Mouse (Mus musculus): ENCODE measurements around the gene Luc7l.

Gene Luc7l

DNA sequence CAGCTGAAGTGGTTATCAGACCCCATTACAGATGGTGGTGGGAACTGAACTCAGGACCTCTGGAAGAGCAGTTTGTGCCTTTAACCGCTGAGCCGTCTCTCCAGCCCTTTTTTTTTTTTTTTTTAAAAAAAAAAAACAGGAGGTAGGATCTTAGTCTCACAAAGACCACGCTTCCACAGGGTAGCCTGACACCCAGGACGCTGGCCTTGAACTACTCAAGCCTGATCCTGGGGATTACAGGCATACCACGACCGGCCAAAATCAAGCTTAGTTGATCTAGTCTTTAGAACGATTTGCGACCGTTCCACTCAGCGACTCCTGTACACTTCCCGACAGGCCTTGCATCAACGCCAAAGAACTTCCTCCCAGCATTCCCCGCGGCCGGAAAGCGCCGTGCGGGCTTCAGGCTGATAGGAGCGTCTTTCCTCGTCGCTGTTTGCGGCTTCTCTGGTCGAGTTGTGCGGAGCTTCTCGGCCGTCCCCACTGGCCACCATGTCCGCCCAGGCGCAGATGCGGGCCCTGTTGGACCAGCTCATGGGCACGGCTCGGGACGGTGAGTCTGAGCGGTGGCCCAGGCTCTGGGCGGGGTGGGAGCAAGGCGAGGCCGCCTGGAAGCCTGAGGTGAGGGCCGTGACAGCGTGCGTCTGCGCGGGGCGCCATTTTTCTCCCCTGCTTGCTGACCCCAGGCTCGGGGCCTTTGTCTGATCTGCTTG lies at the start of gene Luc7l:
TSS of gene Luc7l (plus strand) at position 358 of the 713 bp plus-strand sequence.
- DNase-seq = peak; percentile 94 to 96

DNA sequence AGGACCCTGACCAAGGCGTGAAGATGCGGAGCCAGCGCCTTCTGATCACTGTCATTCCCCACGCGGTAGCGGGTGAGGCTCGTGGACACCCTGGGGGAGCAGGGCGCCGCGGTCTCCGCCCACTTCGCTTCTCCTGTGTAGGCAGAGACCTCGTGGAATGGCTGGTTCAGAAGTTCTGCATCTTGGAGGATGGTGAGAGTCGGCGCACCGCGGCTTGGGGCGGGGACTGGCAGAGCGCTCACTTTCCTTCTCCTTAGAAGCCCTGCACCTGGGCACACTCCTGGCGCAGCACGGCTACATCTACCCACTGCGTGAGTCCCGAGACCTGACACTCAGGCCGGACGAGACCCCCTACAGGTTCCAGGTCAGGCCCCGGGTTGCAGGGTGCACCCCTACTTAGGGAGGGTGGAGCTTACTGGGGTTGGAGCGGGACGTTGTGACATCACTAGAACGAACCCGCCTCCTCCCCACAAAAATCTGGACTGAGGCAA lies 49.3 kb upstream of the Luc7l start:
- peak; percentile 36 to 42 for DNase-seq

DNA sequence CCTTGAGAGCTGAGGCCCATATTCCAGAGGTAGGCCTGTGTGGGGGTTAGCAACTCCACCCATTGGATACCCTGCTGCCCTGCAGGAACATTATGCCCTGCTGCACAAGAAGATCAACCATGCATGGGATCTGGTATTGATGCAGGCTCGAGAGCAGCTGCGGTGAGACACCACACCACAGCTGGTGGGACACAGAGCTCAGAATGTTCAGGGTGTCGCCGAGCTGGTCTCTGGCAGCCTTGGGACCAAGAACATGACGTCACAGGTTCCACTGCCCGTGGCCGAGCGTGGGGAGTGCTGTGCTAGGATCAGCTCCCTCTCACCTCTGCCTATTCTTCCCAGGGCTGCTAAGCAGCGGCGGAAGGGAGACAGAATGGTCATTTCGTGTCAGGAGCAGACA lies 47.9 kb upstream of the Luc7l start:
- DNase-seq = no peak

DNA sequence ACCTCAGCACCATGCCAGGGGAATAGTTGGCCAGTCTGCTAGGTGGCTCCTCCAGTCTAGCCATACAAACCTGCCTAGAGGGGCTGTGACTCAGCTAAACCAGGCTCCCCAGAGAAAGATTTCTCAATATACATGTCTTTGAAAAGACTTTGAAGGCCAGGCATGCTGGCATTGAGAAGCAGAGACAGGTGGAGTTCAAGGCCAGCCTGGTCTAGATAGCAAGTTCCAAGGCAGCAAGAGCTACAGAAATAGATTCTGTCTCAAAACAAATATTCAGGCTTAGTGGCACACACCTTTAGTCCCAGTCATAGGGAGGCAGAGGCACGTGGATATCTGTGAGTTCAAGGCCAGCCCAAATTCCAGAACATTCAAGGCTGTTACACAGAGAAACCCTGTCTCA lies 46.3 kb upstream of the Luc7l start:
- no peak for DNase-seq

DNA sequence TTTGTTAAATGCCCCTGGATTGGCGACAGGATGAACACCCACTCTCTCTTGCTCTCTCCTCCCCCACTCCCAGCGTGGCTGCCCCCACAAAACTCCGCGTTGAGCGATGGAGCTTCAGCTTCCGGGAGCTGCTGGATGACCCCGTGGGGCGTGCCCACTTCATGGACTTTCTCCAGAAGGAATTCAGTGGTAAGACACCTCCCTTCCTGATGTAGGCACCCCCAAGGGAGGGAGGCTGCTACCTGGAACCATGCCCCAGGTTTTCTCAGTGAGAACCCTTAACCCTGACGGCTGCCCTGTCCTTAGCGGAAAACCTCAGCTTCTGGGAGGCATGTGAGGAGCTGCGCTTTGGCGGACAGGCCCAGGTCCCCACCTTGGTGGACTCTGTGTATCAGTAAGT lies 45.0 kb upstream of the Luc7l start, which contains the start of gene Arhgdig:
TSS of gene Arhgdig (minus strand) at position 101 of the 400 bp plus-strand sequence.
- DNase-seq = no peak

DNA sequence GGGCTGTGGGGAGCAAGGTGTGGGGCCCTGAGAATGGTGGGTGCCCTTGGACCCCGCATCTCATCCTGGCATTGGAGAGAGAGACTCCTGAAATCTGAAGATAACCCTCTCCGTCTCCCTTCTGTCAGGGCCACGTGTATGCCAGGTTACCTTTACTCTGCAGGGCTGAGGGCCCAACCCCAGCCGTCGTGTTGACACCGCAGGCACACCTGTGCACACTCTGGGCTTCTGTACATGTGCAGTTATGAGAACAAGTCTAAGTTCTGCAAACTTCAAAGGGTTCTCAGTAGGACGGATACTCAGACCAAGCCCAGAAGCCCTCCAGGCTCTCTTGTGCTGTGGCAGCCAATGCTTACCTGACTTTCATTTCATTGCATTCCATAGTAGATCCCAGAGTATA lies 40.5 kb upstream of the Luc7l start:
- DNase-seq = no peak

DNA sequence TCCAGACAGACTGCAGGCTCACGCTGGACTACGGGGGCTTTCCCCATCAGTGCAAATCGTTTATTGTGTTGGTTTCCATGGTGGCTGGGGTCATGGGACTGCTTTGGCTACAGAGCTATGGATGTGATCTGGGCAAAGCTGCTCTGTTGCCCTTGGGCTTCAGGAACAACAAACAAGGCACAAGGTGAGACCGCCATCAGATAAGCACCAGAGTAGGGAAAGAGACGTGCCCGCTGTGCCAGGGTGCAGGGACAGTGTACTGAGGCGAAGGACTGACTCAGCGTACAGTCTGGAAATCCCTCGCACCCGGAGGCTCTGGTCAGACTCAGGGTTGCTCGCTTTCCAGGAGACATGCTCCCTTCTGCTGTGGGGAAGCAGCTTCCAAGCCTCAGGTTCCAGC lies 40.0 kb upstream of the Luc7l start:
- no peak for DNase-seq

DNA sequence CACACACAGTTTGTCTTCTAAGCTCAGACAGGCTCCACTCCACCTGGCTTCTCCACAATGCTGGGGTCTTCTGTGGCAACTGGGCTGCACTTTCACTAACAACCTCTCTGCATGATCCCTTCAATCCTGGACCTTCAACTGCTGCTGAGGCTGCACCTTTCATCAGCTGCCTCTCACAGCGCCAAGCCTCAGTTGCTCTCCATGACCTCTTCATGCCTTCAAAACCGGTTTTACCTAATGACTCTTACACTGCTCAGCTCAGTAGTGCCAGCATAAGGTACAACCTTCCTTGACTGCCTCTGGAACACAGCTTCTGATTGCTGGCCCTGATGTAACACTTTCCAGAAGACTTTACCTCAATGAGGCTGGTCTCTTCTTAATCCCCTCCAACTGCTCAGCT lies 31.2 kb upstream of the Luc7l start:
- DNase-seq = no peak

DNA sequence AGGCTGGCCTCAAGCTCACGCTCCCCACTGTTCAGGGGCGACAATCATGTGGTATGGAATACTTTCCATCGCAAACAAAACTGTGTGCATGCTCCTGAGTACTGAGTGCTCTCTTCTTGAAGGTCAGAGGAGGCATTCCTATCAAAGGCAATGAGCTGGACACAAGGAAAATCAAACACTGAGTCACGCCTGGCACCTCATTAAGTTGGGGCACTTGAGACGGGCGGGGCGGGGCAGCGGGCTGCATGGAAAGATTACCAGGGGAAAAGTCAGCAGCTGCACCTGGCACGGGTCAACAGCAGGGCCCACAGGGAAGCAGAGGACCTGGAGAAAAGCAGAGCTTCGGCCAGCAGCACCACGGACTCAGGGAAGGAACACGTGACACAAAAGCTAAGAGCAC lies 27.5 kb upstream of the Luc7l start:
- DNase-seq = no peak

DNA sequence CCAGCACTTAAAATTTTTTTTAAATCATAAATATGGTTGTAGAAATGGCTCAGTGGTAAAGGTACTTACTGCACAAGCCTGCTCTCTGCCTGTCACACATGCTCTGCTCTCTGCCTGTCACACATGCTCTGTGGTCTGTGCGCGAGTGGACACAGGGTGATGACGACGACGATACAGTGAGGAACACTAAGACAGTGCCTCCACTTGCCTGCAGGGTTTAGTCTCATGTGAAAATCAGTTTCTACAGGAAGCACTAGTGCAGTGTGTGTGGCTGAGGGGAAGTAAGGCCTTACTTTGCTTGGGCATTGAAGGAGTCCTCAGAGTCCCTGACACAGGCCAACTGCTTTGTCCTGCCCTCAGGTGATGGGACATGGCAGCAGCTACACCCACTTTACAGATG lies 22.9 kb upstream of the Luc7l start:
- DNase-seq = no peak

DNA sequence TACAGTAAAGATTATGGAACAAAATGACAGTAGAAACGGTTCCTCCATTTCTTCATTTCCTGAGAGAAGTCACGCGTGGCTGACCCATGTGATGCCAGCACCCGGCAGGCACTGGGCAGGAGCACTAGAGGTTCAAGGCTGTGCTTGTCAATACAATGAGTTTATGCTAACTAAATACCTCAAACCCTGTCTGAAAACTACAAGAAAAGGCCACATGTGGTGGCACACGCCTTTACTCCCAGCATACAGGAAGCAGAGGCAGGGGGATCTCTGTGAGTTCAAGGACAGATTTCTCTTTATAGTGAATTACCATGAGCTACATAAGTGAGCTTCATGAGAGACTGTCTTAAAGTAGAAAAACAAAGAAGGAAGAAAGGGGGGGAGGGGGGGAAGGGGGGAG lies 21.5 kb upstream of the Luc7l start:
- no peak for DNase-seq

DNA sequence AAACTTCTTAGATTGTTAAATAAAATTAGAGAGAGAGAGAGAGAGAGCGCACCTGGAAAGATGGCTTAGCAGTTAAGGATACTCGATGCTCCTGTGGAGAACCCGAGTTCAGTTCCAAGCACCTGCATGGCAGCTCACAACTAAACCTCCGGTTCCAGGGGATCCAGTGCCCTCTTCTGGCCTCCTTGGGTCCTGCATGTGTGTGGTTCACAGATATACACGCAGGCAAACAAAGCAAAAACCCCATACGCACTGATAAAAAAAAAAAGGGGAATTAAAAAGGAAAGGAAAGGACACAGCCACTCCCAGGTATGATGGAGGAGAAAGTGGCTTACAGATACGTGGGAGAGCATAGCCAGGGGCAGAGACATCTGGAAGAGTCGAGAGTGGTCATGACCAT lies 19.8 kb upstream of the Luc7l start:
- peak in 1 of 2 experiments; percentile 23 for DNase-seq

DNA sequence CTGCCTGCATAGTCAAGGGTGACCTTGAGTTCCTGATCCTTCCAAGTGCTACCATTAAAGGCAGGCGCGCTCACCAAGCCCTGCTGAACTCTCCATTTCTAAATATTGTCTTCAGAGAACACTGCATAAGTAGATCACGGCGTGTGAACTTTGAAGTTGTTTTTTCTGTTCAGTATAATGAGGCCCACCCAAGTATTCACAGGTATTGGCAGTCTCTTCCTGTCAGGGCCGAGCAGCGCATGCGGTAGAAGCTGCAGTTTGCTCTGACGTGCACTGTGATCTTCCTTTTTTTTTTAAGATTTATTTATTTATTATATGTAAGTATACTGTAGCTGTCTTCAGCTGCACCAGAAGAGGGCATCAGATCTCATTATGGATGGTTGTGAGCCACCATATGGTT lies 18.3 kb upstream of the Luc7l start:
- no peak for DNase-seq

DNA sequence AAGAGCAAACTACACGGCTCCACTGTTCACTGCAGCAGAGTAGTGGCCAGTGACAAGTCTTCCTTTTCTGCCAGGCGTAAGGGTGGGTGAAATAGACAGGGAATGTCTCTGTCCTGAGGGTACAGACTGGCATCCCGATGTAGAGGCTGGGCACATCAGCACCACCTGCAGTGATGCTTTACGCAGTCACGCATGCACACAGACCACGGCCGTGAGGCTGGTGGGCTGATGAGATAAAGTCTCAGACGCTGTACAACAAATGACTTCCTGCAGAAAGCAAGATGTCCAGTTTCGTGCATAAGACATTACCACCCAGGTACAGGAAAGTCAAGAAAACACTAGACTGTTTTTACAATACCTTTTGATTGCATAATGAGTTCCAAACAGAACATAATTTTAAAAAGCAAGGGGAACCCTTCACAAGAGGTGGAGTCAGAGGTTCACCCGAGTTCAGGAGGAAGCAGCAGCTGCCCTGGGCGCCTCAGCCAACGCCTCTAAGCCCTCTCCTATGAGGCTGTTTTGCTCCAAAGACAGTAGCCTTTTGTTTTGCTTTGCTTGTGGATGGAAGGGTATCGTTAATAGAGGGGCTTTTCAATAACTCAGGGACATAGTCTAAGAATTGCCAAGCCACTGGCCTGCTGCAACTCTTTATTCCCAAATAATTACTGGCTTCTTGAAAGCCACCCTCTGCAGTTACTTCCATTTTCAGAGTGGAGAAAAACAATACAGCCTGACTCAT lies 17.4 kb upstream of the Luc7l start:
- no peak for DNase-seq

DNA sequence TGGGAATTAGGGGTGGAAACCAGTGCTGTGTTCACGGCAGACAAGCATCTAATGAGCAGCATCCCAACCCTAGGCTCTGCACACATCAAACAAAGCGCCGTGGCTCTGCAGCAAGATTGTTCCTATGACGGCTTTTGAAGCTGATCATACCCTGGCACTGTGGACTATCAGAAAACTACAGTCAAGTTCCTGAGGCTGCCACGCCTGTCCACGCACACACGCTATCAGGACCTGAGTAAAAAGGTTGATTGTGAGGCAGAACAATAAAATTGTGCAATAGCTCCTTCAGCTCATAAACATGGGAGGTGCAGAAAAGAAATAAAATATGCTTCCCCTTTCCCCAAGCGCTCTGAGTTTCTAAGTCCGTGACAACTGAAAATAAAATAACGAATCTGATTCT lies 15.0 kb upstream of the Luc7l start:
- no peak for DNase-seq

DNA sequence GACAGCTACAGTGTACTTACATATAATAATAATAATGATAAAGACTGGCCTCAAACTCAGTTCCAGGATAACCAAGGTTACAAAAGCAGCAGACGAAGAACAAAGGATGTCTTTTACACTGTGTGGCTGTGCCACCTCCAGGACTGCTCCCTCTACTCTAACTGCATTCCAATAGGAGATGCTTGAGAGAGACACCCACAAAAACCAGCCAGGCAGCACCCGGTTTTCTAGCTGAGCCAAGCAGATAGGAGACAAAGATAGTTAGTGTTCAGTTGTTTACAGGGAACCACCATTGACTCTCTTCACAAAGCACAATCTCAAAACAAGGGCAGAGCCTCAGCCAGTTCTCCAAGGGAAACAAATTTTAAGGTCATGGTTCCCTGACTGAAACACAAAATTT lies 13.1 kb upstream of the Luc7l start:
- no peak for DNase-seq

DNA sequence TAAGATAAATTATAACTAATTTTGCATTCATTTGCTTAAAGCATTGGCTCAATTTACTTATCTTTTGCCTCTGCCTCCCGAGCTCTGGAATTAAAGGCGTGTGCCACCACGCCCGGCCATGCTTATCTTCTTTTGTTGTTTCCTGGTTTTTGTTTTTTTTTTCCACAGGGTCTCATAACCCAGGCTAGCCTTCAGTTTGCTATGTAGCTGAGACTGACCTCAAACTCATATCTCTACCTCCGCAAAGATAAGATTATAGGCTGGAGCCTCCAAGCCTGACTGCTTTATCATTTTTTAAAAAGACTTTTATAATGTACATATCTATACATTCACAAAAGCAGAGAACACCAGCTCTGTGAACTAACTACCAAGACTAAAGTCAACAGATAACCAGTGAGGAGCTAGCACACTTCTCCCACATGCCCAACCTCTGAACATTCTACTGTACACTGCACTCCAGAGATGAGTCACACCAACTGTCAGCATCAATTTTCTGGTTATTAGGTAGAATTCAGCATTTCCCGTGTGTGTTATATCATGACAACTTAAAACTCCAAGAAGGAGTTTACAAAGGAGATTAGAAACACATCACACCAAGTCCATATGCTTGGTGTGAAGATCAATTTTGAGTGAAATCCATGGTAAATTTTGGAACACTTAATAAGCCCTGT lies 12.4 kb upstream of the Luc7l start:
- DNase-seq = no peak

DNA sequence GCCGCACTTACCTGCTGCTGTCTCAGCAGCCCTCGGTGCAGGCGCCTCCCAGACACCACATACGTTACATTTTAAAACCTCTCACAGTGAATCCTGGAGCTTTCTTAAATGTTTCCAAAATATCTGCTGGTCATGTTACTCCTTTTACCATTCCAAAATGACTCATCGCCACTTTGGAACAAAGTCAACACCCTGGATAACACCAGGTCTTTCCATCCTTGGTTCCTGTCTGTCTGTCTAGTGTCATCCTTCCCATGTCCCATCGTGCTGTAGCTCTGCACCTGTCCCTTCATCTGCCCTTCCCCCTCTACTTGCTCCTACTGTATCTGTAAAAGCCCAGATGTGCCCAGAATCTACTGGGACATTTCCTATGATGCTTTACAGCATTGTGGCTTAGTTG lies 11.7 kb upstream of the Luc7l start:
- DNase-seq = no peak

DNA sequence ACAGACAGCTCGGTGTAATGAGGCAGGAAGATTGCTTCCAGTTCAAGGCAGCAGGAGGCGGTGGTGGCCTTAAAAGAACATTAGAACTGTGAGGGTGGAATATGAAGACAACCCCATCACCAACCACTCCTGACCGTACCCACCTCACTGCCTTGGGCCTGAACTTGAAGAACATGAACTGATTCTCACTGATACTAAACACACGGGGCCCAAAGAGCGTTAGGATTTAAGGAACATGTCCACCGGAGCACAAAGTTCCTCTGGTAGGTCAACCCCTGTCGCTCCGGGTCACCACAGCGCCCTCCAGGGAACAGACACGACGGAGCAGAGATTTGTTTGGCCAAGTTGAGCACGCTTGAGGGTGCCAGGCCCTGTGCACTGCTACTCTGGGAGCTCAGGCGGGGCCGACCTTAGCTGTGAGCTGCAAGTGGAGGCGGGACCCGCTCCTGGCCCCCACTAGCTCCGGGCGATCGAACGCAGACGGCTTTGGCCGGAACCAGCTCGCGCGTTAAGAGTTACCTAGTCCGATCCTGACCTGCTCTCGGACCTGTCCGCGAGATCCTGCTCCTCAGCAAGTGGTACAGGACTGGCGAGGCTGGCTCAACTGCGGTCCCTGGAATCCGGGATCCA lies 9.1 kb upstream of the Luc7l start:
- DNase-seq = no peak

DNA sequence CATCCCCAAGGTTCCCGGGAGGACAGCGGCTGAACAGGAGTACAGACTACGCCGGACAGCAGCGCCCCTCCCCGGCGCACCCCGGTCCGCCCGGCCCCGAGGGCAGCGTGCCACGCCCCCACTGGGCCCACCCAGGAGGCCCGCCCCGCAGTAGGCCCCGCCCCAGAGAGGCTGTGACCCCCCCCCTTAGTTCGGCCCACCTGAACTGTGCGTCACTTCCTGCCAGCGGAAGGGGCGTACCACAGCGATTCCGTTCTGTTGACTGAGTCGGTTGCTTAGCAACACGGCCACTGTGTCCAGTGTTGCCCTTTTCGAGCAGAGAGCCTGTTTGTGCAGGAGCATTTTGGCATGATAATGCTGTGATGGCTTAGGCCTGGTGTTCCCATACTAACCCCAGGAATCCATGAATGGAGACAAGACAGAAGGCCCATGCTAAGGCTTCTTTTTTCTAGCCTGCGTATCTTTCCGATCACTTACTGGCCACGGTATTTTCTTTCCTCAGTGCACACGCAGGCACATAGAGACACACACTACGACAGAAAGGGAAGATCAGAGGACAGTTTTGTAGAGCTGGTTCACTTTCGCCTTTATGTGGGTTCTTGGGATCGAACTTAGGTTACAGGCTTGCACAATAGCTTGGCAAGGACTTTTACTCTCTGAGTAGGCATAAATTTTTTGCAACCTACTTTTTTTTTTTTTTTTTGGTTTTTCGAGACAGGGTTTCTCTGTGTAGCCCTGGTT lies 8.4 kb upstream of the Luc7l start, which contains the start of gene Fam234a:
TSS of gene Fam234a (minus strand) at position 142 of the 741 bp plus-strand sequence.
- peak; percentile 95 to 96 for DNase-seq

DNA sequence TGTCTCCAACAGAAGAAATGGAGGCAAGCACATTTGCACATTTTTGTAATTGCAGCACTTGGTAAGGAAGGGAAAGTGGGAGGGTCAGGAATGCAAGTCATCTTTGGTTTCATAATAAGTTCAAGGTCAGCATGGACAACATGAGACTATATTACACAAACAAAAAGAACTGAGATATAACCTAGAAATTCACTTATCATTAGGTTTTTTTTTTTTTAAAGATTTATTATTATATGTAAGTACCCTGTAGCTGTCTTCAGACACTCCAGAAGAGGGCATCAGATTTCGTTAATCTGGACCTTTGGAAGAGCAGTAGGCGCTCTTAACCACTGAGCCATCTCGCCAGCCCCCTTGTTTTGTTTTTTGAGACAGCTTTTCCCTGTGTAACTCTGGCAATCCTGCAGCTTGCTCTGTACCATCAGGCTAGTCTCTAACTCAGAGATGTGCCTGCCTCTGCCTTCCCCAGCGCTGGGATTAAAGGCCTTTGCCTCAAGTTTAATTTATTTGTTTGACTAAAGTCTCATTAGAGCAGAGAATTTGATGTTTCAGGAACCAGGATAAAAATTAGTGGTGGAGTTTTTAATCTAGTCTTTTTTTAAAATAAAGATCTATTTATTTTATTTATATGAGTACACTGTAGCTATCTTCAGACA lies 684 bp upstream of the Luc7l start:
- peak in 1 of 2 experiments; percentile 13 for DNase-seq

DNA sequence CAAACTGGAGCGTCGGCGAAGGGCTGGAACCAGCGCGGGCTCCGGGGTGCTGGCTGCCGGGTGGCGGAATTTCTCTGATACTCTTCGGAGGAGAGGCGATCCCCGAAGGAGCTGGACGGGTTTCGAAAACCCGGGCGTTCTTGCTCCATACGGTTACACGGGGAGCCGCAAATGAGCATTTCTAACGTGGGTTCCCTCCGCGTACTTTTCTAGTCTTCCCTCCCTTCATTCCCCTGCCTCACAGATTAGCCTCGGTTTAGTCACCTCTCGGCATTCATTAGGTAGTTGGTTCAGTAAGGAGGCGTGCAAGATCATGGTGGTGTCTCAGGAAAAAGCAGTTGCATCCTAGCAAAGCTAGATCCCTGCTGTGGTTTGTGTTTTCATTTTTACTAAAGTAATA lies 703 bp downstream of the Luc7l start:
- no peak for DNase-seq
